Mouse (Mus musculus): ENCODE data around the gene Cpeb3.

The Cpeb3 gene

DNA sequence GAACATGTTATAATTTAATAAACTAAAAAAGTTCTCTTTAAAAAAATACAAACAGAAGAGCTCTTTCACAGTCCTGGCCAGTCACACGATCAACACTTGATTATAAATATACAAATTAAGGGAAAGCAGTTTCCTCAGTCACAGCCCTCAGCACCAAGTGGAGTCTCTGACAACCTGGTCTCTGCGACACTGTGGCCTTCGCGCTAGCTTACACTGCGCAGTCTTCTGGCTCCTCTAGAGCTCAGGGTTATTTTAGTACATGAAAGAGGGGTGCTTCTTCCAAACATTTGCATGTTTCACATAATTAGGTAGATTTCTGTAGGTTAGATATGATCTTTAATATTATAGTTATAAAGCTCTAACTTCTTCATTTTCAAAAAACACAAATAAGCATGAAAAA lies 186.3 kb downstream of the Cpeb3 start:
- no peak for DNase-seq

DNA sequence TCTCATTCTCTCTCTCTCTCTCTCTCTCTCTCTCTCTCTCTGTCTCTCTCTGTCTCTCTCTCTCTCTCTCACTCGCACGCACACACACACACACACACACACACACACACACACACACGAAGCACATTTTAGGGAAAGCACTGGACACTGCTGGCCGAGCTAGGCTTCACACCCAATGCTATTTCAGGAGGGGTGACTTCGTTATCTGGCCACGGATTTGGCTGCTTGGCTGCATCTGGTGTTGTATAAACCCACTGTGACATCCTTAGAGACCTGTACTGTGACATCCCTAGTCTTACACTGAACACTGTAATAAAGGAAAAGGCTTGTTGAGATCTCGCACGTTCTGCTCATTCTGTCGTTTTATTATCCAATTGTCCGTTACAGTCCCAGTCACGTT lies 187.4 kb downstream of the Cpeb3 start:
- DNase-seq: no peak

DNA sequence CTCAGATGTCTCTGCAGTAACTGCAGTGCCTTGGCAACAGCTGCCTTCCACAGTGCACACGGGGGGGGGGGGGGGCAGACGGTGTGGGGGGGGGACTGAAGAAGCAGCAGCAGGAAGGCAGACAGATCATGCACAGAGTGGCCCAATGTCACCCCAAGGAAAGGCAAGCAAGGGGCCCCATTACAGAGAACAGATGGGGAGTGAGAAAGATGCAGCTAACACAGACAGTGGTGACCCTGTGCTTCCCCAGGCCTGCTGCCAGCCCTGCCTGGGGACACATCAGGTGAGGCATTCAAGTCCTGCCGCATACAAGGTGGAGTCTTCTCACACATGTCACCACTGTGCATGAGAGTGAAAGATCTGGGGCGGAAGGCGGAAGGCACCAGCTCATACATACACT lies 187.9 kb downstream of the Cpeb3 start:
- DNase-seq: no peak

DNA sequence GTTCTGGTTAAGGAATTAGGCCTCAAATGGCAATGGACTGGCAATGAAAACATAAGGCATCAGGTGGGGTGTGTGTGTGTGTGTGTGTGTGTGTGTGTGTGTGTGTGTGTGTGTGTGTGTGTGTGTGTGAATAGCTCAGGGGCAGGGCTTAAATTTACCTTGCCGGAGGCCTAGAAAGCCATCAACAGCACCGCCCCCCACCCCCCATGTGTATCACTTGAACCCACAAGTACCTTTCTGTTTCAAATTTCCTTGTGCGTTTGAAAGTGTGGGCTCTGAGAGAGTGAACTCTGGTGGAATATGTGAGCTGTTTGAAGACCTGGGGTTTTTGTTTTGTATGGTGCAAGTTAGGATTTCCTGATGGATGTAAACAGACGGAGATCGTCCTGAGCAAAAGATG lies 189.5 kb downstream of the Cpeb3 start:
- DNase-seq: no peak

DNA sequence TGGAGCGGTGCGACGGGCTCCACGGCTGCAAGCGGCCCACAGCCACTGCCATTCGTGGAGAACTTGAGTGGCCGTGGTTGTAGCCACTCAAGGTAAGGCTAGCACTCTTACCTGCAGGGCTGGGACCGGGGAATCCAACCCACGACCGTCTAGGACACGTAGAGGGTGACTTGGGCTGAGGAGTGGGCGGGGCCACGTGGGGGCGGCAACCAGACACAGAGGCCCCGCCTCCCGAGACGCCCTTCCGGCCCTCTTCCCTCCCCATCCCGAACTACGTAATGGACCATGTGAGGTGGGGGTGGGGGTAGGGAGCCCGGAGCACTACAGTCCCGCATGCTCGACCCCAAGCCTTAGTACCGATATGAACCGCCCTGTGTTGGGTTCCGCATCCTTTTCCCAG lies 190.0 kb downstream of the Cpeb3 start:
- DNase-seq: peak; percentile 54 to 66

DNA sequence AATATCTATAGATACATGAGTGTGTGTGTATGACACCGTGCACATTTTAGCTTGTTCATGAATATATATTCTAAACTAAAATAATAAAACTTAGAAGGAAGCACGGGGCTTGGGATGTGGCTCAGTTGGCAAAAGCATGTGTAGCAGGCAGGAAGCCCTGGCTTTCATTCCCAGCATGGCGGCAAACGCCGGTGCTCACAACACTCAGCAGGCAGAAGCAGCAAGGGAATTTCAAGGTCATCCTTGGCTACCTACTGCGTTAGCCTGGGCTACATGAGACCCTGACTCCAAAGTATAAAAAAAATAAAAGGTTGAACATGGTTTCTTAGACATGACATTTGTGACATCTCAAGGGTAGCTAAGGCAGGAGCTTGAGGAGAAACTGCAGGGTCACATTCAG lies 191.5 kb downstream of the Cpeb3 start:
- DNase-seq: no peak

DNA sequence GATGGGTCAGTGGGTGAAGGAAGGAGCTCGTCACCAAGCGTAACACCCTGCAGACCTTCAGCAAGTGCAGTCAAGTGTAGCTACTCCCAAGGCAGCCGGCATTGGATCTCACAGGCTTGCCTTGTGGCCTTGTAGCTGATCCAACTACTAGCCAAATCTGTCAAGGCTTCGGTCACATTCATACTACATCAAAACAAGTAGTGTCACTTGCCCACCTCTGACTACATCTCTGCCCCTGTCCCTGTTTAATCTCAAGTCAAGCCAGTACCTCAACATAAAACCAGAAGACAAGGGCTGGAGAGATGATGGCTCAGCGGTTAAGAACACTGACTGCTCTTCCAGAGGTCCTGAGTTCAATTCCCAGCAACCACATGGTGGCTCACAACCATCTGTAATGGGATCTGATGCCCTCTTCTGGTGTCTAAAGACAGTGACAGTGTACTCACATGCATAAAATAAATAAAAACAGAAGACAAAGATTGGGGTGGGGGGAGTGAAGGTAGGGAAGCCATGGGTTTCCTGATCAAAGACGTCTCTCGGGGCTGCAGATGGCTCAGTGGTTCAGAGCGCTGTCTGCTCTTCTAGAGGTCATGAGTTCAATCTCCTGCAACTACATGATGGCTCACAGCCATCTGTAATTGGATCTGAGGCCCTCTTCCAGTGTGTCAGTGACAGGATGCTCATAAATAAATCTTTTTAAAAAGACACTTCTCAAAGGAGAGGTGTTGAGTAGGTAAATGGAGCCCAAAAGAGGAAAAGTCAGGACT lies 194.0 kb downstream of the Cpeb3 start:
- no peak for DNase-seq

DNA sequence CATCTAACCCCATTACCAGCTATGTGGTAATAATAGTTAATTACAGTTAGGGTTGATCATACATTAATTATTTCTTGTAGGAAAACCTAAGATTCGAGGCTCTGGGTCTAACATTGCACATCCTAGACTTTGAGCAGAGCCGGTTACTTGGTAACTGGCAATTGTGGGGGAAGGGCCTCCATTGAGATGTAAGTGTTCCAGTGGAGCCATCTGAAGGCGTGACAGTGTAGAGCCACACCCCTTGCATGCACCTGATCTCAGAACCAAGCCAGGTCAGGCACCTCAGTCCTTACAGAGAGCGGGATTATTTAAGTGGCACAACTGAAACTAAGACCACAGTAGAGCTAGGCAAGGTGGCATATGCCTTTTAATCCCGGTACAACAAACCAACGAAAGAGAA lies 194.9 kb downstream of the Cpeb3 start:
- peak in 1 of 2 experiments; percentile 30 for DNase-seq

DNA sequence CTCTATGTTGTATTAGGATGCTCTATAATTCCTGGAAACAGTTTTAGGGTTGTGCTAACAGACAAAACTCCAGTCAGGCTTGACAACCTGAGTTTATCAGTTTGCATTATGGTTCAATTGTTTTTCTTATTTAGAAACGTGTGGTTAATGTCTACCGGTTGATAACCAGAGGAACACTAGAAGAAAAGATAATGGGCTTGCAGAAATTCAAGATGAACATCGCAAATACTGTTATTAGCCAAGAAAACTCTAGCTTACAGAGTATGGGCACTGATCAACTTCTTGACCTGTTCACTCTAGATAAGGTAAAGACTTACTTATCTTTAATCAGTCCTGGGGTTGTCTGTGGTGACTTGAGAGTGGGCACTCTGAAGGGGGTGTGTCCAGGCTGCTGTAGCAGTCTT lies 198.5 kb downstream of the Cpeb3 start:
- DNase-seq: no peak

DNA sequence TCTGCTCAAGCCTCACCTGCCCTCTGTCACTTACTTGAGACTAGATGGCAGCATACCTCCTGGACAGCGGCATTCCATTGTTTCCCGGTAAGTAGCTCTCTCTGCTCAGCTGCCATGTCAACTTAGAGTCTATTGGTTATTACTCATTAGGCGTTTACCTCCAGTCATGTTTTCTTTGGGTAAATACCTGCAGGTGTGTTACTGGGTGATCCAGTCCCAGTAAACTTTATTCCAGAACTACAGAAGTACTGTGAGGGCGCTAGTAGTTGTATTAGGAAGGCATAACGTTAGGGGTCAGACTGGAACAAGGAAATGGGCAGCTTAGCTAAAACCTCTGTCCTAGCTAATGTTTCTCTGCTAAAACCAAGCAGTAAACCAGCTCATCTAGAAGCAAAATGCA lies 203.8 kb downstream of the Cpeb3 start:
- no peak for DNase-seq

All from kidney, postnatal 25 days (tissue).